Mouse (Mus musculus): ENCODE results near the gene Ippk. TPM values are rescaled to one million over a fixed set of nuclear protein-coding genes. Genes with fewer than 3 reads are reported as not detected.

Gene Ippk
- total and polyA plus RNA-seq, 3 experiments, result 2.3 to 15.8 (median 4.5) TPM

GRCm38 (mm10) chr13:49470319-49470718, 49.3 kb downstream of the Ippk start:
- no peak for DNase-seq (ENCODE audit: low spot score)
- TF ChIP-seq TAL1 (conservative IDR thresholded peaks at IDR 0.05; ENCODE audit: low read depth, low read length) (no peak), GATA2 (IDR thresholded peaks at IDR 0.05; ENCODE audit: borderline replicate concordance, low read depth, low read length) (no peak), CTCF (IDR thresholded peaks at IDR 0.05; ENCODE audit: low read depth, low read length) (no peak), POLR2AphosphoS5 (IDR thresholded peaks at IDR 0.05; ENCODE audit: insufficient replicate concordance, low read depth, low read length) (no peak), GATA1 (IDR thresholded peaks at IDR 0.05; ENCODE audit: borderline replicate concordance, low read length) (no peak)
- ATAC-seq (ENCODE audit: extremely low read depth, insufficient number of reproducible peaks, low FRiP score, poor library complexity, severe bottlenecking), result no peak
- H3K9me3 ChIP-seq (replicated peaks), result no peaks in the 10 kb centered on the region
- H3K4me1 ChIP-seq (ENCODE audit: insufficient read depth, low read depth, low read length), result peaks cover 3% of the 10 kb centered on the region; the same call in 1 of the 2 replicates
- H3K27me3 ChIP-seq (ENCODE audit: insufficient read depth, low read length), result no peaks in the 10 kb centered on the region
- peaks cover 66% of the 10 kb centered on the region for H3K36me3 ChIP-seq (replicated peaks)
- H3K4me3 ChIP-seq (ENCODE audit: low read depth, low read length), result no peak overlapping the region

- peaks cover 61% of the 10 kb centered on the region for H3K36me3 ChIP-seq (replicated peaks)
- H3K4me3 ChIP-seq (ENCODE audit: low read depth, low read length), result no peak overlapping the region
- no peaks in the 10 kb centered on the region for H3K27me3 ChIP-seq (ENCODE audit: insufficient read depth, low read length)
- H3K4me1 ChIP-seq (ENCODE audit: insufficient read depth, low read depth, low read length), result peaks cover 3% of the 10 kb centered on the region; the same call in 1 of the 2 replicates
- H3K9me3 ChIP-seq (replicated peaks), result no peaks in the 10 kb centered on the region
- no peak for ATAC-seq (ENCODE audit: extremely low read depth, insufficient number of reproducible peaks, low FRiP score, poor library complexity, severe bottlenecking)
- TF ChIP-seq POLR2AphosphoS5 (IDR thresholded peaks at IDR 0.05; ENCODE audit: insufficient replicate concordance, low read depth, low read length) (no peak), GATA2 (IDR thresholded peaks at IDR 0.05; ENCODE audit: borderline replicate concordance, low read depth, low read length) (no peak), CTCF (IDR thresholded peaks at IDR 0.05; ENCODE audit: low read depth, low read length) (no peak), GATA1 (IDR thresholded peaks at IDR 0.05; ENCODE audit: borderline replicate concordance, low read length) (no peak), TAL1 (conservative IDR thresholded peaks at IDR 0.05; ENCODE audit: low read depth, low read length) (no peak)
- no peak for DNase-seq (ENCODE audit: low spot score)
Observed at GRCm38 (mm10) chr13:49470806-49471205, 49.8 kb downstream of the Ippk start.

GRCm38 (mm10) chr13:49471981-49472675, 51.1 kb downstream of the Ippk start:
- no peak for DNase-seq (ENCODE audit: low spot score)
- TF ChIP-seq POLR2AphosphoS5 (IDR thresholded peaks at IDR 0.05; ENCODE audit: insufficient replicate concordance, low read depth, low read length) (no peak), CTCF (IDR thresholded peaks at IDR 0.05; ENCODE audit: low read depth, low read length) (no peak), GATA2 (IDR thresholded peaks at IDR 0.05; ENCODE audit: borderline replicate concordance, low read depth, low read length) (no peak), TAL1 (conservative IDR thresholded peaks at IDR 0.05; ENCODE audit: low read depth, low read length) (no peak), GATA1 (IDR thresholded peaks at IDR 0.05; ENCODE audit: borderline replicate concordance, low read length) (no peak)
- ATAC-seq (ENCODE audit: extremely low read depth, insufficient number of reproducible peaks, low FRiP score, poor library complexity, severe bottlenecking), result no peak

GRCm38 (mm10) chr13:49472676-49473005, 51.6 kb downstream of the Ippk start:
- H3K36me3 ChIP-seq (replicated peaks), result peaks cover 51% of the 10 kb centered on the region
- no peak overlapping the region for H3K4me3 ChIP-seq (ENCODE audit: low read depth, low read length)
- no peak for TF ChIP-seq GATA1 (IDR thresholded peaks at IDR 0.05; ENCODE audit: borderline replicate concordance, low read length)
- TF ChIP-seq POLR2AphosphoS5 (IDR thresholded peaks at IDR 0.05; ENCODE audit: insufficient replicate concordance, low read depth, low read length), result no peak
- no peak for TF ChIP-seq CTCF (IDR thresholded peaks at IDR 0.05; ENCODE audit: low read depth, low read length)
- no peak for TF ChIP-seq TAL1 (conservative IDR thresholded peaks at IDR 0.05; ENCODE audit: low read depth, low read length)
- TF ChIP-seq GATA2 (IDR thresholded peaks at IDR 0.05; ENCODE audit: borderline replicate concordance, low read depth, low read length), result no peak
- DNase-seq (ENCODE audit: low spot score), result no peak
- no peaks in the 10 kb centered on the region for H3K27me3 ChIP-seq (ENCODE audit: insufficient read depth, low read length)
- H3K4me1 ChIP-seq (ENCODE audit: insufficient read depth, low read depth, low read length), result peaks cover 3% of the 10 kb centered on the region; the same call in 1 of the 2 replicates
- no peak for ATAC-seq (ENCODE audit: extremely low read depth, insufficient number of reproducible peaks, low FRiP score, poor library complexity, severe bottlenecking)
- H3K9me3 ChIP-seq (replicated peaks), result no peaks in the 10 kb centered on the region

More at GRCm38 (mm10) chr13:49471981-49472675, 51.1 kb downstream of the Ippk start:
- H3K4me1 ChIP-seq (ENCODE audit: insufficient read depth, low read depth, low read length), result peaks cover 3% of the 10 kb centered on the region; the same call in 1 of the 2 replicates
- H3K27me3 ChIP-seq (ENCODE audit: insufficient read depth, low read length), result no peaks in the 10 kb centered on the region
- no peak overlapping the region for H3K4me3 ChIP-seq (ENCODE audit: low read depth, low read length)
- no peaks in the 10 kb centered on the region for H3K9me3 ChIP-seq (replicated peaks)
- peaks cover 54% of the 10 kb centered on the region for H3K36me3 ChIP-seq (replicated peaks)

- peaks cover 15% of the 10 kb centered on the region for H3K36me3 ChIP-seq (replicated peaks)
- no peak overlapping the region for H3K4me3 ChIP-seq (ENCODE audit: low read depth, low read length)
- TF ChIP-seq GATA1 (IDR thresholded peaks at IDR 0.05; ENCODE audit: borderline replicate concordance, low read length) (no peak), TAL1 (conservative IDR thresholded peaks at IDR 0.05; ENCODE audit: low read depth, low read length) (no peak), CTCF (IDR thresholded peaks at IDR 0.05; ENCODE audit: low read depth, low read length) (no peak), POLR2AphosphoS5 (IDR thresholded peaks at IDR 0.05; ENCODE audit: insufficient replicate concordance, low read depth, low read length) (no peak), GATA2 (IDR thresholded peaks at IDR 0.05; ENCODE audit: borderline replicate concordance, low read depth, low read length) (no peak)
- H3K4me1 ChIP-seq (ENCODE audit: insufficient read depth, low read depth, low read length), result no peaks in the 10 kb centered on the region
- DNase-seq (ENCODE audit: low spot score), result no peak
- no peaks in the 10 kb centered on the region for H3K9me3 ChIP-seq (replicated peaks)
- no peak for ATAC-seq (ENCODE audit: extremely low read depth, insufficient number of reproducible peaks, low FRiP score, poor library complexity, severe bottlenecking)
- no peaks in the 10 kb centered on the region for H3K27me3 ChIP-seq (ENCODE audit: insufficient read depth, low read length)
Observed at GRCm38 (mm10) chr13:49477887-49478286, 56.8 kb downstream of the Ippk start.

GRCm38 (mm10) chr13:49478851-49479374, 57.9 kb downstream of the Ippk start:
- Histone ChIP-seq H3K9me3 (replicated peaks) (no peaks in the 10 kb centered on the region), H3K4me1 (ENCODE audit: insufficient read depth, low read depth, low read length) (no peaks in the 10 kb centered on the region), H3K4me3 (ENCODE audit: low read depth, low read length) (no peak overlapping the region), H3K27me3 (ENCODE audit: insufficient read depth, low read length) (no peaks in the 10 kb centered on the region), H3K36me3 (replicated peaks) (peaks cover 18% of the 10 kb centered on the region)
- TF ChIP-seq GATA2 (IDR thresholded peaks at IDR 0.05; ENCODE audit: borderline replicate concordance, low read depth, low read length) (no peak), POLR2AphosphoS5 (IDR thresholded peaks at IDR 0.05; ENCODE audit: insufficient replicate concordance, low read depth, low read length) (no peak), TAL1 (conservative IDR thresholded peaks at IDR 0.05; ENCODE audit: low read depth, low read length) (no peak), CTCF (IDR thresholded peaks at IDR 0.05; ENCODE audit: low read depth, low read length) (no peak), GATA1 (IDR thresholded peaks at IDR 0.05; ENCODE audit: borderline replicate concordance, low read length) (no peak)
- DNase-seq (ENCODE audit: low spot score) (no peak), ATAC-seq (ENCODE audit: extremely low read depth, insufficient number of reproducible peaks, low FRiP score, poor library complexity, severe bottlenecking) (no peak)

Measured in G1E (cell line).